Mouse (Mus musculus) cerebellum, adult 2 months (tissue): ENCODE measurements around the gene Tcaf3.

ENCODE experiments used
- CTCF ChIP-seq: fragments of 200-500 bp; IDR thresholded peaks from 2 replicates; pipeline ENCODE4 v1.5.1; 2011; ENCODE audit warnings: low read depth, mild to moderate bottlenecking, control low read depth, low read length, moderate library complexity, borderline replicate concordance; ENCODE audit not compliant: insufficient read depth
- POLR2A ChIP-seq: fragments of 200-500 bp; IDR thresholded peaks from 2 replicates; pipeline ENCODE4 v1.6.1; 2011; ENCODE audit warnings: low read length, control low read depth, borderline replicate concordance; ENCODE audit not compliant: insufficient read depth

DNA sequence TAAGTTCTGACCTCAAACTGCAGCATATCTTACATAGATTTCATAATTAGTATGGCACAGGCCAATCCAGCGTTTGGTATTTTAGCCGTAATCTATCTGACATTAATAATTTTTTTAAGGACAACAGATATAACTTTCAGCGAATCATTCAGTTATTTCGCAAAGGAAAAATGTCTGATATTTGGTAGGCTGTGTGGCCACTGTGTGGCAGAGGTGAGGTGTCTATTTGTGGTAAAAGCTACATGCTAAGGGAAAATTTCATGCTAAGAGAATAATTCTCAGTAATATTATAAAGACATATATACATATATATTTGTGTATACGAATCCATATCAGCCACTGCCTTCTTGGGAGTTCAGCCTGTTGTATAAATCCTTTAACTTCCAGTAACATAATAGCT lies 10.9 kb downstream of the Tcaf3 start:
- TF ChIP-seq CTCF (no peak), POLR2A (no peak)
